Comparison of ENCODE assay signal across 8 mouse cellular contexts in genomic region chr11:99574106-99574505, GRCm38 (mm10). TPM values are rescaled to one million over a fixed set of nuclear protein-coding genes. Genes with fewer than 3 reads are reported as not detected.
A peak's percentile ranks its signal among the peaks of the same experiment; 100 is the strongest.
DNase-seq lines count a peak whose midpoint lies in the region; ATAC-seq and TF ChIP-seq lines count a peak whose summit lies in the region.

No protein-coding gene starts in this region.

- no peaks in the 10 kb centered on the region for H3K36me3 ChIP-seq in MEL (ENCODE audit: control insufficient read depth in 1 of 2, insufficient read depth in 2 of 2, low read length in 2 of 2)
- no peaks in the 10 kb centered on the region for H3K36me3 ChIP-seq in forebrain, embryonic 14.5 days (ENCODE audit: control insufficient read depth, insufficient read depth, low read length)
- H3K36me3 ChIP-seq in hindbrain, embryonic 11.5 days (ENCODE audit: control insufficient read depth, insufficient read depth, low read length): no peaks in the 10 kb centered on the region

- TF ChIP-seq RAD21 in MEL (IDR thresholded peaks at IDR 0.05; ENCODE audit: low read depth, low read length): peak; percentile 20

- H3K27ac ChIP-seq in MEL (ENCODE audit: control insufficient read depth, low read depth, low read length): no peak overlapping the region
- H3K27ac ChIP-seq in forebrain, embryonic 14.5 days (ENCODE audit: low read depth, low read length): no peak overlapping the region
- no peak overlapping the region for H3K27ac ChIP-seq in hindbrain, embryonic 11.5 days (ENCODE audit: low read depth, low read length)

- H3K4me3 ChIP-seq in MEL (ENCODE audit: control insufficient read depth in 1 of 2, insufficient read depth in 1 of 2, low read depth in 2 of 2, low read length in 2 of 2): no peak overlapping the region
- no peak overlapping the region for H3K4me3 ChIP-seq in forebrain, embryonic 14.5 days (ENCODE audit: low read depth, low read length)
- no peak overlapping the region for H3K4me3 ChIP-seq in hindbrain, embryonic 11.5 days (ENCODE audit: low read depth, low read length)

- H3K4me2 ChIP-seq in forebrain, embryonic 14.5 days (ENCODE audit: low read length): peak overlapping the region; percentile 42
- H3K4me2 ChIP-seq in hindbrain, embryonic 11.5 days (replicated peaks; ENCODE audit: low read depth, low read length): peak overlapping the region; percentile 32; the same call in 1 of the 2 replicates

- ATAC-seq in forebrain, embryonic 14.5 days: peak; percentile 70
- peak; percentile 63 for ATAC-seq in hindbrain, embryonic 11.5 days (ENCODE audit: low FRiP score)

- no peaks in the 10 kb centered on the region for H3K79me2 ChIP-seq in MEL (ENCODE audit: control insufficient read depth, insufficient read depth, low read length, poor library complexity)

- DNase-seq in MEL (ENCODE audit: low read depth, low spot score): peak; percentile 53
- DNase-seq in c-Kit-positive CD71-positive TER-119-positive erythroid progenitor cells, embryonic 14.5 days (ENCODE audit: low spot score): peak; percentile 19
- DNase-seq in forebrain, embryonic 14.5 days (ENCODE audit: low spot score): peak; percentile 86
- peak; percentile 87 for DNase-seq in hindbrain, embryonic 11.5 days (ENCODE audit: low spot score)
- peak; percentile 55 for DNase-seq in layer of hippocampus, adult 9-10 months (ENCODE audit: low spot score)
- DNase-seq in lung, postnatal 4 days: peak; percentile 73 to 83
- DNase-seq in right cerebral cortex, adult 2 months (ENCODE audit: low spot score in 2 of 2): peak; percentile 58 to 63
- DNase-seq in urinary bladder, postnatal 14 days (ENCODE audit: low spot score): peak; percentile 85

- no peaks in the 10 kb centered on the region for H3K9me3 ChIP-seq in MEL (replicated peaks; ENCODE audit: insufficient read depth, low read length)
- H3K9me3 ChIP-seq in forebrain, embryonic 14.5 days (replicated peaks; ENCODE audit: control insufficient read depth, low read length): no peaks in the 10 kb centered on the region
- H3K9me3 ChIP-seq in hindbrain, embryonic 11.5 days (ENCODE audit: control insufficient read depth, low read length): no peaks in the 10 kb centered on the region

- TF ChIP-seq POLR2A in MEL (IDR thresholded peaks at IDR 0.05; ENCODE audit: control insufficient read depth in 1 of 2, insufficient read depth in 1 of 2, low read depth in 1 of 2, low read length in 2 of 2, poor library complexity in 1 of 2): no peak

- no peak overlapping the region for H3K9ac ChIP-seq in MEL (ENCODE audit: control insufficient read depth, low read depth, low read length, poor library complexity, severe bottlenecking)
- H3K9ac ChIP-seq in forebrain, embryonic 14.5 days (ENCODE audit: low read length): peak overlapping the region; percentile 37; the same call in 1 of the 2 replicates
- peak overlapping the region; percentile 42; the same call in 1 of the 2 replicates for H3K9ac ChIP-seq in hindbrain, embryonic 11.5 days (ENCODE audit: low read depth, low read length)

- no peaks in the 10 kb centered on the region for H3K27me3 ChIP-seq in MEL (ENCODE audit: control insufficient read depth in 1 of 2, insufficient read depth in 2 of 2, low read length in 2 of 2)
- no peaks in the 10 kb centered on the region for H3K27me3 ChIP-seq in forebrain, embryonic 14.5 days (replicated peaks; ENCODE audit: control insufficient read depth, insufficient read depth, low read length)
- no peaks in the 10 kb centered on the region for H3K27me3 ChIP-seq in hindbrain, embryonic 11.5 days (ENCODE audit: control insufficient read depth, insufficient read depth, low read length)

- H3K4me1 ChIP-seq in MEL (ENCODE audit: control insufficient read depth in 1 of 2, insufficient read depth in 2 of 2, low read length in 2 of 2): no peaks in the 10 kb centered on the region
- H3K4me1 ChIP-seq in forebrain, embryonic 14.5 days (ENCODE audit: control insufficient read depth, insufficient read depth, low read length): no peaks in the 10 kb centered on the region
- no peaks in the 10 kb centered on the region for H3K4me1 ChIP-seq in hindbrain, embryonic 11.5 days (replicated peaks; ENCODE audit: control insufficient read depth, insufficient read depth, low read length)

- TF ChIP-seq CTCF in MEL (IDR thresholded peaks at IDR 0.05 in 2 of 3, conservative IDR thresholded peaks at IDR 0.05 in 1 of 3; ENCODE audit: control insufficient read depth in 1 of 3, insufficient read depth in 1 of 3, low read depth in 2 of 3, low read length in 3 of 3, poor library complexity in 1 of 3, severe bottlenecking in 1 of 3): peak; percentile 58 to 74 (median 66)

- TF ChIP-seq EP300 in MEL (IDR thresholded peaks at IDR 0.05; ENCODE audit: low read depth in 1 of 2, low read length in 2 of 2): no peak

- whole genome bisulfite sequencing in forebrain, embryonic 14.5 days: 3% methylated on average over 7 of the region's 7 CpGs
- WGBS in hindbrain, embryonic 11.5 days: 6% methylated on average over 7 of the region's 7 CpGs

TF ChIP-seq in MEL, 35 proteins besides CTCF, POLR2A, EP300 and RAD21:
- TF ChIP-seq SMC3 (IDR thresholded peaks at IDR 0.05; ENCODE audit: low read depth, low read length) (peak; percentile 55), USF1 (IDR thresholded peaks at IDR 0.05; ENCODE audit: low read depth, low read length) (no peak)

RNA-seq across cellular contexts. Expression of gene Krtap1-5, which starts 6.7 kb away (rescaled TPM):
- total RNA-seq in MEL (2012; rRNA removed): not detected in 2 replicates
- polyA plus RNA-seq in MEL (2012; ENCODE audit: insufficient read depth in 1 of 2, insufficient read length in 2 of 2, low read depth in 1 of 2, low replicate concordance in 2 of 2, missing spikeins in 1 of 2): not detected
- polyA plus RNA-seq in forebrain, embryonic 14.5 days (2014; fragmentation: Nextera tagmentation; extraction: Ambion mirVana): not detected in 2 replicates
- not detected in 2 replicates for polyA plus RNA-seq in hindbrain, embryonic 11.5 days (2014; fragmentation: Nextera tagmentation; extraction: Ambion mirVana)

RNA-seq across cellular contexts. Expression of gene Krtap3-1, which starts 7.7 kb away (rescaled TPM):
- total RNA-seq in MEL (2012; rRNA removed): not detected in 2 replicates
- polyA plus RNA-seq in MEL (2012; ENCODE audit: insufficient read depth in 1 of 2, insufficient read length in 2 of 2, low read depth in 1 of 2, low replicate concordance in 2 of 2, missing spikeins in 1 of 2): not detected
- not detected in 2 replicates for polyA plus RNA-seq in forebrain, embryonic 14.5 days (2014; fragmentation: Nextera tagmentation; extraction: Ambion mirVana)
- polyA plus RNA-seq in hindbrain, embryonic 11.5 days (2014; fragmentation: Nextera tagmentation; extraction: Ambion mirVana): not detected in 2 replicates

RNA-seq across cellular contexts. Expression of gene Krtap1-4, which starts 9.3 kb away (rescaled TPM):
- not detected in 2 replicates for total RNA-seq in MEL (2012; rRNA removed)
- polyA plus RNA-seq in MEL (2012; ENCODE audit: insufficient read depth in 1 of 2, insufficient read length in 2 of 2, low read depth in 1 of 2, low replicate concordance in 2 of 2, missing spikeins in 1 of 2): not detected
- polyA plus RNA-seq in forebrain, embryonic 14.5 days (2014; fragmentation: Nextera tagmentation; extraction: Ambion mirVana): not detected in 2 replicates
- not detected in 2 replicates for polyA plus RNA-seq in hindbrain, embryonic 11.5 days (2014; fragmentation: Nextera tagmentation; extraction: Ambion mirVana)

RNA-seq across cellular contexts. Expression of gene Gm11939, which starts 14.8 kb away (rescaled TPM):
- not detected in 2 replicates for total RNA-seq in MEL (2012; rRNA removed)
- not detected for polyA plus RNA-seq in MEL (2012; ENCODE audit: insufficient read depth in 1 of 2, insufficient read length in 2 of 2, low read depth in 1 of 2, low replicate concordance in 2 of 2, missing spikeins in 1 of 2)
- polyA plus RNA-seq in forebrain, embryonic 14.5 days (2014; fragmentation: Nextera tagmentation; extraction: Ambion mirVana): not detected in 2 replicates
- not detected in 2 replicates for polyA plus RNA-seq in hindbrain, embryonic 11.5 days (2014; fragmentation: Nextera tagmentation; extraction: Ambion mirVana)

RNA-seq across cellular contexts. Expression of gene Krtap1-3, which starts 17.0 kb away (rescaled TPM):
- not detected in 2 replicates for total RNA-seq in MEL (2012; rRNA removed)
- not detected for polyA plus RNA-seq in MEL (2012; ENCODE audit: insufficient read depth in 1 of 2, insufficient read length in 2 of 2, low read depth in 1 of 2, low replicate concordance in 2 of 2, missing spikeins in 1 of 2)
- polyA plus RNA-seq in forebrain, embryonic 14.5 days (2014; fragmentation: Nextera tagmentation; extraction: Ambion mirVana): not detected in 2 replicates
- not detected in 2 replicates for polyA plus RNA-seq in hindbrain, embryonic 11.5 days (2014; fragmentation: Nextera tagmentation; extraction: Ambion mirVana)

Comparison
In these comparisons a context has a peak if more than half of its experiments do, and no peak if none do; other contexts are left out.
1. DNase-seq: peak in every context shown above with its lines; median percentile 87 in hindbrain, embryonic 11.5 days; 86 in forebrain, embryonic 14.5 days; 85 in urinary bladder, postnatal 14 days; 78 in lung, postnatal 4 days; 60 in right cerebral cortex, adult 2 months; 55 in layer of hippocampus, adult 9-10 months; 53 in MEL; 19 in c-Kit-positive CD71-positive TER-119-positive erythroid progenitor cells, embryonic 14.5 days.